Mouse (Mus musculus): ENCODE results near the gene Cpne7.

GRCm38 (mm10) chr8:123103285-123103684 lies 13.9 kb upstream of the Cpne7 start:
- no peak for TF ChIP-seq POLR2A (IDR thresholded peaks at IDR 0.05; ENCODE audit: insufficient read length, low read depth)
- TF ChIP-seq E2F4 (IDR thresholded peaks at IDR 0.05; ENCODE audit: insufficient read depth), result no peak
- TF ChIP-seq TCF12 (IDR thresholded peaks at IDR 0.05; ENCODE audit: insufficient read depth, poor library complexity, severe bottlenecking), result no peak
- peak; percentile 51 for TF ChIP-seq POLR2AphosphoS2 (IDR thresholded peaks at IDR 0.05; ENCODE audit: insufficient read length, low read depth)
- no peak for TF ChIP-seq SRF (IDR thresholded peaks at IDR 0.05; ENCODE audit: control insufficient read depth, insufficient read length, low read depth)
- no peak for TF ChIP-seq USF1 (IDR thresholded peaks at IDR 0.05; ENCODE audit: low read depth)
- no peak for TF ChIP-seq TCF3 (IDR thresholded peaks at IDR 0.05; ENCODE audit: insufficient read length, low read depth)
- no peak for TF ChIP-seq MYOD1 (IDR thresholded peaks at IDR 0.05; ENCODE audit: control insufficient read depth in 1 of 3, insufficient read length in 2 of 3, low read depth in 2 of 3)
